ENCODE assay signal across 29 mouse cellular contexts in the genomic region with DNA sequence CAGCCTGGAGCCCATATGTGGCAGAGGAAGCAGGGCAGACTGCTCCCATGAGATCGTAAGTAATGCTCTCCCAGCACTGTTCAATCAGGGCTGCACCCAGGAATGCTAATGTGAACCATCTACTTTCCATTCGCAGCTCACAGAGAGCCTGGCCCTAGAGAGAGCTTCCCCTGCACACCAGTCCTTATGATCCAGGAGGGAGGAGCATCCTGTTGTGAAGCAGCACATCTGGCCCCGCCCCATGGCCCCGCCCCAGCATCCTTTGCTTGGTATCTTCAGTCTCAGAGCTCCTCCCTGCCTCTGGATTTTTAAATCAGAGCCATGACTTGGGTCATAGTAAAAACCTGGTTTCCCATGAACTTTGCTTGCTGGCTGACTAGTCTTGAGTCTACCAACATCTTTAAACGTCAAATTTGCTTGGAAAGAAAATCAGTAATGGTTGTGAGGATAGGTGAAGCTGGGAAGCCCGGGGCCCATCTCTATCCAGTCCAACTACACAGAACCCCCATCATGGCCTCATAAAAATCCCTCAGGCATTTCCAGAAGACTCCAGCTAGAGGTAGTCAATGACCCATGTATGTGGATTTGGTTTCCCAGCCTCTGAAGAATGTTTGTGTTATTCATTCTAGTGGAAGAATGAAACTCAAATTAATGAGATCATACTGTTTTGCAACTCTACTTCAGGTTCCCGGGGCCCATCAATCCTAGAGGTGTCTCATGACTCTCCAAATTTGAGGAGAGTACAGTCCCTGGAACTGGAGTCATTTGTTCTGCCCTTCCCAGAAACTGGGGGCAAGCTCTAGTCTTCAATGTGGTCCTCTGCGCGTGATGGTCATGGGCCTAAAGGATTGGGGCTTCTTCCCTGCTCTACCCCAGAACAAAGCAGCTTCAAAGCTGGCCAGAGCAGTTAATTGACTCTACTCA. TPM values are rescaled to one million over a fixed set of nuclear protein-coding genes. Genes with fewer than 3 reads are reported as not detected.
DNase-seq lines count a peak whose midpoint lies in the region; ATAC-seq and TF ChIP-seq lines count a peak whose summit lies in the region.
"Had no signal": no experiment of that assay in that cellular context is flagged by ENCODE, and none has a peak within 500 bp of the region (broad histone marks: within the 10 kb centered on the region; RNA-seq: fewer than 3 reads in every experiment).

No protein-coding gene starts in this region.

- H3K36me3 ChIP-seq in forebrain, postnatal 0 days (ENCODE audit: insufficient read depth), result no peaks in the 10 kb centered on the region
- H3K36me3 ChIP-seq in forebrain, embryonic 14.5 days (ENCODE audit: control insufficient read depth, insufficient read depth, low read length), result no peaks in the 10 kb centered on the region
- no peaks in the 10 kb centered on the region for H3K36me3 ChIP-seq in ES-E14 (ENCODE audit: control insufficient read depth, insufficient read depth, low read length, poor library complexity, severe bottlenecking)
- H3K36me3 ChIP-seq in embryonic facial prominence, embryonic 15.5 days, result no peaks in the 10 kb centered on the region
- H3K36me3 ChIP-seq: forebrain, embryonic 10.5 days; heart, embryonic 13.5 days; liver, embryonic 13.5 days; midbrain, embryonic 12.5 days; neural tube, embryonic 12.5 days had no signal

- no peak for DNase-seq in forebrain, postnatal 0 days
- DNase-seq in forebrain, embryonic 14.5 days (ENCODE audit: low spot score), result no peak
- peak; percentile 14 to 37 for DNase-seq in kidney, postnatal 4 days
- DNase-seq in kidney, adult 8-10 months, result no peak
- DNase-seq in ES-E14 (ENCODE audit: low read depth, low spot score), result peak; percentile 25
- DNase-seq in thymus, postnatal 4 days, result no peak
- DNase-seq: cerebellum, adult 2 months; cerebellum, postnatal 14 days; heart, postnatal 10 days; kidney, adult 18-20 months; liver, embryonic 13.5 days; lung, adult 18-20 months; lung, postnatal 4 days; right cerebral cortex, postnatal 4 days; thymus, adult 18-20 months; thymus, postnatal 25 days had no signal

- no peaks in the 10 kb centered on the region for H3K4me1 ChIP-seq in forebrain, postnatal 0 days (ENCODE audit: insufficient read depth)
- H3K4me1 ChIP-seq in forebrain, embryonic 14.5 days (ENCODE audit: control insufficient read depth, insufficient read depth, low read length), result no peaks in the 10 kb centered on the region
- H3K4me1 ChIP-seq in ES-E14 (ENCODE audit: control insufficient read depth in 2 of 2, insufficient read depth in 2 of 2, low read length in 2 of 2, poor library complexity in 1 of 2), result no peaks in the 10 kb centered on the region
- H3K4me1 ChIP-seq in embryonic facial prominence, embryonic 15.5 days, result no peaks in the 10 kb centered on the region
- H3K4me1 ChIP-seq: forebrain, embryonic 10.5 days; heart, embryonic 13.5 days; liver, embryonic 13.5 days; megakaryocyte, embryonic 14.5 days; midbrain, embryonic 12.5 days; neural tube, embryonic 12.5 days had no signal

- 67% methylated on average over 9 of the region's 9 CpGs for WGBS in forebrain, postnatal 0 days
- 64% methylated on average over 9 of the region's 9 CpGs for WGBS in forebrain, embryonic 14.5 days
- WGBS in embryonic facial prominence, embryonic 15.5 days, result 67% methylated on average over 9 of the region's 9 CpGs

- no peaks in the 10 kb centered on the region for H3K9me3 ChIP-seq in forebrain, postnatal 0 days (ENCODE audit: low read length)
- no peaks in the 10 kb centered on the region for H3K9me3 ChIP-seq in forebrain, embryonic 14.5 days (replicated peaks; ENCODE audit: control insufficient read depth, low read length)
- no peaks in the 10 kb centered on the region for H3K9me3 ChIP-seq in ES-E14 (ENCODE audit: control insufficient read depth, insufficient read depth, low read depth, low read length)
- no peaks in the 10 kb centered on the region for H3K9me3 ChIP-seq in embryonic facial prominence, embryonic 15.5 days (replicated peaks)
- H3K9me3 ChIP-seq: forebrain, embryonic 10.5 days; heart, embryonic 13.5 days; liver, embryonic 13.5 days; megakaryocyte, embryonic 14.5 days; midbrain, embryonic 12.5 days; neural tube, embryonic 12.5 days had no signal

- no peak overlapping the region for H3K9ac ChIP-seq in forebrain, postnatal 0 days
- H3K9ac ChIP-seq in forebrain, embryonic 14.5 days (ENCODE audit: low read length), result no peak overlapping the region
- no peak overlapping the region for H3K9ac ChIP-seq in ES-E14 (ENCODE audit: insufficient read depth, low read depth, low read length, poor library complexity, severe bottlenecking)
- H3K9ac ChIP-seq in embryonic facial prominence, embryonic 15.5 days, result no peak overlapping the region
- H3K9ac ChIP-seq: heart, embryonic 13.5 days; hindbrain, embryonic 14.5 days; liver, embryonic 13.5 days; midbrain, embryonic 12.5 days; neural tube, embryonic 12.5 days had no signal

- no peak overlapping the region for H3K4me2 ChIP-seq in forebrain, postnatal 0 days (ENCODE audit: low read depth)
- H3K4me2 ChIP-seq in forebrain, embryonic 14.5 days (ENCODE audit: low read length), result no peak overlapping the region
- no peak overlapping the region for H3K4me2 ChIP-seq in embryonic facial prominence, embryonic 15.5 days (replicated peaks)
- H3K4me2 ChIP-seq: heart, embryonic 13.5 days; hindbrain, embryonic 14.5 days; liver, embryonic 13.5 days; midbrain, embryonic 12.5 days; neural tube, embryonic 12.5 days had no signal

- H3K27me3 ChIP-seq in forebrain, postnatal 0 days (ENCODE audit: insufficient read depth, low read length), result no peaks in the 10 kb centered on the region
- no peaks in the 10 kb centered on the region for H3K27me3 ChIP-seq in forebrain, embryonic 14.5 days (replicated peaks; ENCODE audit: control insufficient read depth, insufficient read depth, low read length)
- H3K27me3 ChIP-seq in embryonic facial prominence, embryonic 15.5 days, result no peaks in the 10 kb centered on the region
- H3K27me3 ChIP-seq: heart, embryonic 13.5 days; liver, embryonic 13.5 days; midbrain, embryonic 12.5 days; neural tube, embryonic 12.5 days had no signal

- no peak for TF ChIP-seq CTCF in forebrain, postnatal 0 days (IDR thresholded peaks at IDR 0.05; ENCODE audit: low read depth)

- in situ Hi-C loops in ES-E14 (cut with MboI; ENCODE audit: low sequenced_read_pairs in 2 of 2, unreplicated experiment in 2 of 2), result no loop called here

- H3K27ac ChIP-seq in forebrain, postnatal 0 days (ENCODE audit: low read depth, low read length), result no peak overlapping the region
- no peak overlapping the region for H3K27ac ChIP-seq in forebrain, embryonic 14.5 days (ENCODE audit: low read depth, low read length)
- H3K27ac ChIP-seq in ES-E14 (ENCODE audit: insufficient read depth, low read depth, low read length, poor library complexity, severe bottlenecking), result no peak overlapping the region
- 0 out of 2 replicates have a peak overlapping the region, but pooled peaks have one; percentile 28 for H3K27ac ChIP-seq in embryonic facial prominence, embryonic 15.5 days (replicated peaks)
- H3K27ac ChIP-seq: forebrain, embryonic 10.5 days; heart, embryonic 13.5 days; hindbrain, embryonic 14.5 days; liver, embryonic 13.5 days; midbrain, embryonic 12.5 days; neural tube, embryonic 12.5 days; stomach, postnatal 0 days had no signal

- H3K4me3 ChIP-seq in forebrain, postnatal 0 days (ENCODE audit: low read depth, low read length), result no peak overlapping the region
- H3K4me3 ChIP-seq in forebrain, embryonic 14.5 days (ENCODE audit: low read depth, low read length), result no peak overlapping the region
- no peak overlapping the region for H3K4me3 ChIP-seq in ES-E14 (ENCODE audit: insufficient read depth in 1 of 2, low read depth in 1 of 2, low read length in 2 of 2, poor library complexity in 1 of 2, severe bottlenecking in 1 of 2)
- H3K4me3 ChIP-seq in embryonic facial prominence, embryonic 15.5 days (replicated peaks), result no peak overlapping the region
- H3K4me3 ChIP-seq: forebrain, embryonic 10.5 days; heart, embryonic 13.5 days; liver, embryonic 13.5 days; megakaryocyte, embryonic 14.5 days; midbrain, embryonic 12.5 days; myocyte; neural tube, embryonic 12.5 days had no signal

- peak; percentile 40; the same call in 1 of the 2 replicates for ATAC-seq in forebrain, postnatal 0 days
- ATAC-seq in forebrain, embryonic 14.5 days, result no peak
- ATAC-seq in embryonic facial prominence, embryonic 15.5 days (ENCODE audit: insufficient number of reproducible peaks, low FRiP score, low TSS enrichment, low read depth), result no peak
- ATAC-seq: forebrain, embryonic 16.5 days; lung, postnatal 0 days had no signal

TF ChIP-seq in ES-E14, 5 proteins besides CTCF, POLR2A, EP300 and RAD21:
- no peak for TF ChIP-seq HCFC1 (IDR thresholded peaks at IDR 0.05; ENCODE audit: borderline replicate concordance, insufficient read depth, low read length)
- no peak for TF ChIP-seq MAFK (IDR thresholded peaks at IDR 0.05; ENCODE audit: insufficient read depth, low read depth, low read length)
- TF ChIP-seq ZNF384 (IDR thresholded peaks at IDR 0.05; ENCODE audit: low read depth, low read length), result no peak
- TF ChIP-seq ZC3H11A (IDR thresholded peaks at IDR 0.05; ENCODE audit: borderline replicate concordance, low read depth, low read length), result no peak
- TF ChIP-seq CHD2 (IDR thresholded peaks at IDR 0.05; ENCODE audit: low read depth, low read length), result no peak

RNA-seq across cellular contexts. Expression of a gene that starts 36.5 kb away (rescaled TPM):
- 12.2 and 17.1 TPM in 2 replicates for total RNA-seq in forebrain, postnatal 0 days (2014; rRNA removed)
- 18.0 and 39.3 TPM in 2 replicates for polyA plus RNA-seq in forebrain, postnatal 0 days (2015; fragmentation: Nextera tagmentation; extraction: Ambion mirVana)
- 7.4 and 8.1 TPM in 2 replicates for polyA plus RNA-seq in forebrain, embryonic 14.5 days (2014; fragmentation: Nextera tagmentation; extraction: Ambion mirVana)
- 0.45 TPM in 1 of 2 replicates, not detected in the other for total RNA-seq in ES-E14 (2012; rRNA removed)
- polyA plus RNA-seq in embryonic facial prominence, embryonic 15.5 days (2015; fragmentation: Nextera tagmentation; extraction: Ambion mirVana), result 1.5 and 2.1 TPM in 2 replicates
- total RNA-seq: gastrocnemius, adult 8-10 months; heart, postnatal 10 days; hematopoietic stem cell, adult 5-6 weeks had no signal
- polyA plus RNA-seq: liver, embryonic 13.5 days had no signal

Comparison
In these comparisons a context has a peak if more than half of its experiments do, and no peak if none do; other contexts are left out.
1. DNase-seq: peak in kidney, postnatal 4 days (2 of 2) and ES-E14 (single experiment); none in forebrain, postnatal 0 days (single experiment), forebrain, embryonic 14.5 days (single experiment), kidney, adult 8-10 months (0 of 2) and thymus, postnatal 4 days (single experiment).